Mouse (Mus musculus) CH12.LX (cell line): ENCODE measurements around the gene Gm45716.

Experiments used
- E2F4 ChIP-seq: IDR thresholded peaks from 2 replicates; pipeline ENCODE4 v1.6.1; 2011; ENCODE audit warnings: low read depth, low read length, improper control_type of control experiment; ENCODE audit not compliant: insufficient replicate concordance
- RAD21 ChIP-seq: IDR thresholded peaks from 2 replicates; pipeline ENCODE4 v1.6.1; 2011; ENCODE audit warnings: low read depth, mild to moderate bottlenecking, low read length, improper control_type of control experiment, moderate library complexity

DNA sequence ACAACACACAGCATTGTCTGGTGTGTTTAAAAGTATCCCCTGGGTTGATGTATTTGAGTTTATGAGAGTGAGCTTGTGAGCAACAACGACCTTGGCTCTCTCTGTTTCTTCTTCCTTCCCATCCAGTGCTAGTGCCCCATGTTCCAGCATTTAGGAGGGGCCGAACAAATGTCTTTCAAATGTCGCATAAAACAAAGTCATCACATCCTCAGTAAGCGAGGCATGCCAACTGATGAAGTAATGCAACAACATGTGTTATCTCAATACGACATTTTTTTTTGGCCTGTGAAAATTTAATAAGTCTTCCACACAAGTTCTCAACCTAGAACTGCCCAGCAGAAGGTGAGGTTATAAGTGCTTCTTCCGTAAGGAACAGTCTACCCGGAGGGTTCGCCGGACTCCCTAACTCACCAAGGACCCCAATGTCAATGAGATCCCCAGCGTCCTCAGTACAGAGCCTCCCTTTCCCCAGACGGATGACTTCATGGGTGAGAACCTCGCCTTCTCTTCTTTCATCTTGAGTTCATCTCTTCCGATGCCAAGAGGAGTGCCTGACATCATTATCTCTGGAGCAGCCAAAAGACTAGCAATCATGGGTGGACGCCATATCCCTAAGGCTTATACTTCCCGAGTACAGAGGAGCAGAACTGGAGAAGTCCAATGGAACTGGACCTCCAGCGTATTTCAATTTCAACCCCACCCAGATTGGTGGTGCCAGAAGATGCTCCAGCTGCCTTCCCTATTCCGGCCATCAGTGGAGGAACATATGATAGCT is 41.2 kb upstream of the Gm45716 start:
- no peak for TF ChIP-seq RAD21
- TF ChIP-seq E2F4: no peak
